Mouse (Mus musculus): Measurements from ENCODE around the gene Wnk1.

- TF ChIP-seq CTCF (IDR thresholded peaks at IDR 0.05; ENCODE audit: low read depth) = no peak
- no peak for TF ChIP-seq EP300 (IDR thresholded peaks at IDR 0.05; ENCODE audit: low read depth)
Observed at GRCm38 (mm10) chr6:120079547-120079946, 41.1 kb upstream of the Wnk1 start.
